Comparison of ENCODE assay signal across 16 mouse cellular contexts in genomic region chr2:49845104-49845503, GRCm38 (mm10). TPM values are rescaled to one million over a fixed set of nuclear protein-coding genes. Genes with fewer than 3 reads are reported as not detected.
DNase-seq lines count a peak whose midpoint lies in the region; ATAC-seq and TF ChIP-seq lines count a peak whose summit lies in the region.
"Had no signal": no experiment of that assay in that cellular context is flagged by ENCODE, and none has a peak within 500 bp of the region (broad histone marks: within the 10 kb centered on the region; RNA-seq: fewer than 3 reads in every experiment).

No protein-coding gene starts in this region.

- no peaks in the 10 kb centered on the region for H3K36me3 ChIP-seq in forebrain, postnatal 0 days (ENCODE audit: insufficient read depth)
- H3K36me3 ChIP-seq in forebrain, embryonic 12.5 days (replicated peaks) = no peaks in the 10 kb centered on the region
- no peaks in the 10 kb centered on the region for H3K36me3 ChIP-seq in hindbrain, postnatal 0 days (ENCODE audit: insufficient read depth, low read length)
- H3K36me3 ChIP-seq in neural tube, embryonic 13.5 days = no peaks in the 10 kb centered on the region
- H3K36me3 ChIP-seq: heart, embryonic 13.5 days had no signal

- peak; percentile 36; the same call in 1 of the 2 replicates for ATAC-seq in forebrain, postnatal 0 days
- ATAC-seq in forebrain, embryonic 12.5 days (ENCODE audit: low FRiP score) = no peak
- ATAC-seq in hindbrain, postnatal 0 days = no peak
- 0 out of 2 replicates have a peak, but pooled peaks have one; percentile 51 for ATAC-seq in neural tube, embryonic 13.5 days (ENCODE audit: low read depth)
- ATAC-seq in erythroid progenitor cell, adult 5-6 weeks (replicated peaks; ENCODE audit: low FRiP score, poor library complexity, severe bottlenecking) = no peak

- no peak overlapping the region for H3K4me2 ChIP-seq in forebrain, postnatal 0 days (ENCODE audit: low read depth)
- no peak overlapping the region for H3K4me2 ChIP-seq in forebrain, embryonic 12.5 days
- no peak overlapping the region for H3K4me2 ChIP-seq in hindbrain, postnatal 0 days (ENCODE audit: low read depth, low read length)
- H3K4me2 ChIP-seq in neural tube, embryonic 13.5 days = no peak overlapping the region
- H3K4me2 ChIP-seq: heart, embryonic 13.5 days had no signal

- no peak overlapping the region for H3K4me3 ChIP-seq in forebrain, postnatal 0 days (ENCODE audit: low read depth, low read length)
- no peak overlapping the region for H3K4me3 ChIP-seq in forebrain, embryonic 12.5 days (replicated peaks)
- H3K4me3 ChIP-seq in hindbrain, postnatal 0 days (ENCODE audit: low read length) = no peak overlapping the region
- no peak overlapping the region for H3K4me3 ChIP-seq in neural tube, embryonic 13.5 days
- H3K4me3 ChIP-seq: erythroblast, embryonic 14.5 days; heart, embryonic 13.5 days had no signal

- H3K27me3 ChIP-seq in forebrain, postnatal 0 days (ENCODE audit: insufficient read depth, low read length) = no peaks in the 10 kb centered on the region
- H3K27me3 ChIP-seq in forebrain, embryonic 12.5 days = no peaks in the 10 kb centered on the region
- no peaks in the 10 kb centered on the region for H3K27me3 ChIP-seq in hindbrain, postnatal 0 days (ENCODE audit: insufficient read depth, low read length)
- H3K27me3 ChIP-seq in neural tube, embryonic 13.5 days = no peaks in the 10 kb centered on the region
- H3K27me3 ChIP-seq: heart, embryonic 13.5 days had no signal

- 10% methylated on average over 7 of the region's 7 CpGs for WGBS in forebrain, postnatal 0 days
- 30% methylated on average over 7 of the region's 7 CpGs for WGBS in forebrain, embryonic 12.5 days
- 12% methylated on average over 7 of the region's 7 CpGs for WGBS in hindbrain, postnatal 0 days
- 13% methylated on average over 7 of the region's 7 CpGs for WGBS in neural tube, embryonic 13.5 days

- peak; percentile 27 for DNase-seq in forebrain, postnatal 0 days
- peak; percentile 76 for DNase-seq in adipocyte (ENCODE audit: low spot score)
- DNase-seq in hindbrain, postnatal 0 days (ENCODE audit: low spot score) = peak; percentile 40
- DNase-seq in heart, adult 18-20 months = no peak
- no peak for DNase-seq in kidney, adult 11 months
- DNase-seq: adrenal gland, adult 2 months; gastrocnemius, postnatal 14 days; kidney, postnatal 14 days; layer of hippocampus, postnatal 36 days; lung, adult 18-20 months; right cerebral cortex, postnatal 14 days had no signal

- no peaks in the 10 kb centered on the region for H3K9me3 ChIP-seq in forebrain, postnatal 0 days (ENCODE audit: low read length)
- H3K9me3 ChIP-seq in forebrain, embryonic 12.5 days = no peaks in the 10 kb centered on the region
- no peaks in the 10 kb centered on the region for H3K9me3 ChIP-seq in hindbrain, postnatal 0 days (ENCODE audit: low read length)
- H3K9me3 ChIP-seq in neural tube, embryonic 13.5 days = no peaks in the 10 kb centered on the region
- H3K9me3 ChIP-seq: heart, embryonic 13.5 days had no signal

- H3K27ac ChIP-seq in forebrain, postnatal 0 days (ENCODE audit: low read depth, low read length) = no peak overlapping the region
- H3K27ac ChIP-seq in forebrain, embryonic 12.5 days = no peak overlapping the region
- H3K27ac ChIP-seq in hindbrain, postnatal 0 days = no peak overlapping the region
- 0 out of 2 replicates have a peak overlapping the region, but pooled peaks have one; percentile 19 for H3K27ac ChIP-seq in neural tube, embryonic 13.5 days (replicated peaks)
- H3K27ac ChIP-seq: heart, embryonic 13.5 days had no signal

- TF ChIP-seq CTCF in forebrain, postnatal 0 days (IDR thresholded peaks at IDR 0.05; ENCODE audit: low read depth) = no peak
- TF ChIP-seq CTCF in hindbrain, postnatal 0 days (IDR thresholded peaks at IDR 0.05; ENCODE audit: low read depth) = no peak

- no peak overlapping the region for H3K9ac ChIP-seq in forebrain, postnatal 0 days
- no peak overlapping the region for H3K9ac ChIP-seq in forebrain, embryonic 12.5 days
- H3K9ac ChIP-seq in hindbrain, postnatal 0 days (replicated peaks; ENCODE audit: low read length) = no peak overlapping the region
- H3K9ac ChIP-seq in neural tube, embryonic 13.5 days = no peak overlapping the region
- H3K9ac ChIP-seq: heart, embryonic 13.5 days had no signal

- H3K4me1 ChIP-seq in forebrain, postnatal 0 days (ENCODE audit: insufficient read depth) = 0 out of 2 replicates have a peak, but pooled peaks cover 3% of the 10 kb centered on the region
- peaks cover 13% of the 10 kb centered on the region for H3K4me1 ChIP-seq in forebrain, embryonic 12.5 days
- no peaks in the 10 kb centered on the region for H3K4me1 ChIP-seq in hindbrain, postnatal 0 days (ENCODE audit: insufficient read depth, low read length)
- peaks cover 12% of the 10 kb centered on the region for H3K4me1 ChIP-seq in neural tube, embryonic 13.5 days (replicated peaks)

RNA-seq across cellular contexts. Expression of gene Lypd6b, which starts 57.6 kb away (rescaled TPM):
- 18.6 and 23.3 TPM in 2 replicates for total RNA-seq in forebrain, postnatal 0 days (2014; rRNA removed)
- polyA plus RNA-seq in forebrain, postnatal 0 days (2015; fragmentation: Nextera tagmentation; extraction: Ambion mirVana) = 18.0 and 22.2 TPM in 2 replicates
- polyA plus RNA-seq in forebrain, embryonic 12.5 days (2016; fragmentation: Nextera tagmentation; extraction: Ambion mirVana) = 1.6 and 2.3 TPM in 2 replicates
- 13.9 and 16.2 TPM in 2 replicates for total RNA-seq in hindbrain, postnatal 0 days (2014; rRNA removed)
- 17.4 and 21.8 TPM in 2 replicates for polyA plus RNA-seq in hindbrain, postnatal 0 days (2015; fragmentation: Nextera tagmentation; extraction: Ambion mirVana)
- 6.8 and 7.8 TPM in 2 replicates for polyA plus RNA-seq in neural tube, embryonic 13.5 days (2015; fragmentation: Nextera tagmentation; extraction: Ambion mirVana)
- under 1 TPM; 0.15 to 0.21 TPM for total RNA-seq in heart, adult 18-20 months (2021)
- 0.42 and 0.72 TPM in 2 replicates for total RNA-seq in erythroid progenitor cell, adult 5-6 weeks (2015; ENCODE audit: low replicate concordance)
- total RNA-seq in erythroid progenitor cell, adult 5-6 weeks (2017; ENCODE audit: low replicate concordance) = 0.51 TPM in 1 of 2 replicates, not detected in the other
- total RNA-seq: gastrocnemius, postnatal 14 days had no signal
- polyA plus RNA-seq: erythroblast, embryonic 14.5 days had no signal

Comparison
In these comparisons a context has a peak if more than half of its experiments do, and no peak if none do; other contexts are left out.
1. ATAC-seq: peak in forebrain, postnatal 0 days (single experiment) and neural tube, embryonic 13.5 days (single experiment); none in forebrain, embryonic 12.5 days (single experiment), hindbrain, postnatal 0 days (single experiment) and erythroid progenitor cell, adult 5-6 weeks (single experiment).
2. DNase-seq: peak in forebrain, postnatal 0 days (single experiment), adipocyte (single experiment) and hindbrain, postnatal 0 days (single experiment); none in heart, adult 18-20 months (0 of 2) and kidney, adult 11 months (single experiment).